Mouse (Mus musculus) MEL (cell line): Measurements from ENCODE around the gene Ctr9. TPM values are rescaled to one million over a fixed set of nuclear protein-coding genes. Genes with fewer than 3 reads are reported as not detected.

ENCODE experiments used
- DNase-seq: peaks from one replicate; pipeline ENCODE4 v3.0.0; 2011; ENCODE audit warnings: low read depth, low spot score
- H3K27ac ChIP-seq: 2 replicates; pipeline ENCODE4 v1.5.1; 2012; ENCODE audit warnings: low read depth, mild to moderate bottlenecking, control low read depth, low read length, moderate library complexity; ENCODE audit not compliant: control insufficient read depth
- H3K27me3 ChIP-seq, 2 experiments: fragments of 150-350 bp in 1 of 2; sonication (generic) in 1 of 2; 2 replicates each; pipeline ENCODE4 v1.6.1; 2012; ENCODE audit warnings: low read length in 2 of 2, mild to moderate bottlenecking in 2 of 2, improper control_type of control experiment in 1 of 2, moderate library complexity in 1 of 2; ENCODE audit not compliant: insufficient read depth in 2 of 2, control insufficient read depth in 1 of 2
- H3K36me3 ChIP-seq, 2 experiments: 2 replicates each; pipeline ENCODE4 v1.6.1; 2012 to 2014; ENCODE audit warnings: low read length in 2 of 2, improper control_type of control experiment in 1 of 2, inconsistent platforms in 1 of 2, mild to moderate bottlenecking in 1 of 2; ENCODE audit not compliant: insufficient read depth in 2 of 2, control insufficient read depth in 1 of 2
- H3K4me1 ChIP-seq, 2 experiments: fragments of 150-350 bp in 1 of 2; sonication (generic) in 1 of 2; 2 replicates each; pipeline ENCODE4 v1.6.1; 2012; ENCODE audit warnings: low read length in 2 of 2, improper control_type of control experiment in 1 of 2, mild to moderate bottlenecking in 1 of 2; ENCODE audit not compliant: insufficient read depth in 2 of 2, control insufficient read depth in 1 of 2
- H3K4me3 ChIP-seq, 2 experiments: fragments of 150-350 bp in 1 of 2; sonication (generic) in 1 of 2; 2 replicates each; pipeline ENCODE4 v1.5.1; 2012; ENCODE audit warnings: low read depth in 2 of 2, low read length in 2 of 2, mild to moderate bottlenecking in 2 of 2, moderate library complexity in 2 of 2, control low read depth in 1 of 2, improper control_type of control experiment in 1 of 2; ENCODE audit not compliant: control insufficient read depth in 1 of 2, insufficient read depth in 1 of 2
- H3K79me2 ChIP-seq: 2 replicates; pipeline ENCODE4 v1.6.1; 2012; ENCODE audit warnings: mild to moderate bottlenecking, low read length, moderate library complexity; ENCODE audit not compliant: control insufficient read depth, poor library complexity, insufficient read depth
- H3K9ac ChIP-seq: 2 replicates; pipeline ENCODE4 v1.6.1; 2012; ENCODE audit warnings: low read depth, mild to moderate bottlenecking, control low read depth, low read length, moderate library complexity; ENCODE audit not compliant: control insufficient read depth, poor library complexity, severe bottlenecking
- H3K9me3 ChIP-seq: fragments of 150-350 bp; sonication (generic); replicated peaks from 2 replicates; pipeline ENCODE4 v1.6.1; 2012; ENCODE audit warnings: mild to moderate bottlenecking, low read length, improper control_type of control experiment, moderate library complexity; ENCODE audit not compliant: insufficient read depth
- BHLHE40 ChIP-seq: IDR thresholded peaks from 2 replicates; pipeline ENCODE4 v1.6.1; 2012; ENCODE audit warnings: low read depth, mild to moderate bottlenecking, inconsistent platforms, low read length, improper control_type of control experiment, borderline replicate concordance
- CHD1 ChIP-seq: IDR thresholded peaks from 2 replicates; pipeline ENCODE4 v1.6.1; 2012; ENCODE audit warnings: low read depth, mild to moderate bottlenecking, inconsistent platforms, low read length, improper control_type of control experiment
- CHD2 ChIP-seq: IDR thresholded peaks from 2 replicates; pipeline ENCODE4 v1.6.1; 2011; ENCODE audit warnings: low read length, improper control_type of control experiment
- CTCF ChIP-seq, 3 experiments: IDR thresholded peaks in 2 of 3; conservative IDR thresholded peaks in 1 of 3; 2 replicates each; pipeline ENCODE4 v1.5.1; 2011 to 2012; ENCODE audit warnings: low read length in 3 of 3, low read depth in 2 of 3, mild to moderate bottlenecking in 2 of 3, improper control_type of control experiment in 1 of 3, inconsistent platforms in 1 of 3, mixed read lengths in 1 of 3, moderate library complexity in 1 of 3; ENCODE audit not compliant: control insufficient read depth in 1 of 3, insufficient read depth in 1 of 3, poor library complexity in 1 of 3, severe bottlenecking in 1 of 3
- E2F4 ChIP-seq: IDR thresholded peaks from 2 replicates; pipeline ENCODE4 v1.6.1; 2011; ENCODE audit warnings: low read depth, low read length, improper control_type of control experiment, borderline replicate concordance
- ELF1 ChIP-seq: IDR thresholded peaks from 2 replicates; pipeline ENCODE4 v1.6.1; 2014; ENCODE audit warnings: low read depth, mild to moderate bottlenecking, inconsistent platforms, low read length, improper control_type of control experiment, moderate library complexity
- ETS1 ChIP-seq: IDR thresholded peaks from 2 replicates; pipeline ENCODE4 v1.6.1; 2012; ENCODE audit warnings: low read depth, mild to moderate bottlenecking, inconsistent platforms, low read length, improper control_type of control experiment, moderate library complexity
- GABPA ChIP-seq: IDR thresholded peaks from 2 replicates; pipeline ENCODE4 v1.6.1; 2012; ENCODE audit warnings: low read depth, mild to moderate bottlenecking, inconsistent platforms, low read length, improper control_type of control experiment, moderate library complexity
- GATA1 ChIP-seq: IDR thresholded peaks from 2 replicates; pipeline ENCODE4 v1.6.1; 2011; ENCODE audit warnings: low read depth, low read length, improper control_type of control experiment
- HCFC1 ChIP-seq: IDR thresholded peaks from 2 replicates; pipeline ENCODE4 v1.6.1; 2012; ENCODE audit warnings: low read depth, mild to moderate bottlenecking, inconsistent platforms, low read length, improper control_type of control experiment, moderate library complexity
- JUND ChIP-seq: IDR thresholded peaks from 2 replicates; pipeline ENCODE4 v1.6.1; 2011; ENCODE audit warnings: low read depth, mild to moderate bottlenecking, improper control_type of control experiment, low read length
- KAT2A ChIP-seq: conservative IDR thresholded peaks from 2 replicates; pipeline ENCODE4 v1.6.1; 2012; ENCODE audit warnings: low read depth, low read length, improper control_type of control experiment, inconsistent platforms
- MAFK ChIP-seq: IDR thresholded peaks from 2 replicates; pipeline ENCODE4 v1.6.1; 2011; ENCODE audit warnings: low read depth, mild to moderate bottlenecking, low read length, improper control_type of control experiment, borderline replicate concordance
- MAX ChIP-seq: IDR thresholded peaks from 2 replicates; pipeline ENCODE4 v1.6.1; 2011; ENCODE audit warnings: low read length, improper control_type of control experiment
- MAZ ChIP-seq: IDR thresholded peaks from 2 replicates; pipeline ENCODE4 v1.6.1; 2012; ENCODE audit warnings: low read depth, mild to moderate bottlenecking, inconsistent platforms, low read length, improper control_type of control experiment
- MEF2A ChIP-seq: IDR thresholded peaks from 2 replicates; pipeline ENCODE4 v1.6.1; 2014; ENCODE audit warnings: low read depth, mild to moderate bottlenecking, inconsistent platforms, low read length, improper control_type of control experiment; ENCODE audit not compliant: poor library complexity, insufficient replicate concordance, severe bottlenecking; ENCODE audit errors: extremely low read depth
- MYC ChIP-seq: IDR thresholded peaks from 2 replicates; pipeline ENCODE4 v1.6.1; 2011; ENCODE audit warnings: low read depth, mild to moderate bottlenecking, low read length, improper control_type of control experiment, moderate library complexity
- NRF1 ChIP-seq: IDR thresholded peaks from 2 replicates; pipeline ENCODE4 v1.6.1; 2014; ENCODE audit warnings: low read depth, mild to moderate bottlenecking, inconsistent platforms, low read length, improper control_type of control experiment, moderate library complexity; ENCODE audit not compliant: poor library complexity, insufficient read depth, severe bottlenecking
- POLR2AphosphoS2 ChIP-seq: IDR thresholded peaks from 2 replicates; pipeline ENCODE4 v1.6.1; 2011; ENCODE audit warnings: low read length, improper control_type of control experiment
- POLR2AphosphoS5 ChIP-seq: IDR thresholded peaks from 2 replicates; pipeline ENCODE4 v1.6.1; 2012; ENCODE audit warnings: low read depth, borderline replicate concordance, mild to moderate bottlenecking, inconsistent platforms, low read length, moderate library complexity, mixed read lengths
- RAD21 ChIP-seq: IDR thresholded peaks from 2 replicates; pipeline ENCODE4 v1.6.1; 2011; ENCODE audit warnings: mild to moderate bottlenecking, low read depth, low read length, improper control_type of control experiment
- RCOR1 ChIP-seq: IDR thresholded peaks from 2 replicates; pipeline ENCODE4 v1.6.1; 2012; ENCODE audit warnings: low read depth, mild to moderate bottlenecking, inconsistent platforms, low read length, improper control_type of control experiment
- SIN3A ChIP-seq: IDR thresholded peaks from 2 replicates; pipeline ENCODE4 v1.6.1; 2012; ENCODE audit warnings: low read length, improper control_type of control experiment, inconsistent platforms
- SMC3 ChIP-seq: IDR thresholded peaks from 2 replicates; pipeline ENCODE4 v1.6.1; 2011; ENCODE audit warnings: low read depth, low read length, improper control_type of control experiment
- TBP ChIP-seq: IDR thresholded peaks from 2 replicates; pipeline ENCODE4 v1.8.0; 2011; ENCODE audit warnings: low read depth, low read length, improper control_type of control experiment
- TCF12 ChIP-seq: IDR thresholded peaks from 2 replicates; pipeline ENCODE4 v1.6.1; 2014; ENCODE audit warnings: low read depth, mild to moderate bottlenecking, inconsistent platforms, low read length, improper control_type of control experiment, moderate library complexity
- UBTF ChIP-seq: IDR thresholded peaks from 2 replicates; pipeline ENCODE4 v1.6.1; 2012; ENCODE audit warnings: low read depth, mild to moderate bottlenecking, inconsistent platforms, low read length, improper control_type of control experiment, moderate library complexity, borderline replicate concordance; ENCODE audit not compliant: insufficient read depth
- USF1 ChIP-seq: IDR thresholded peaks from 2 replicates; pipeline ENCODE4 v1.6.1; 2014; ENCODE audit warnings: low read depth, mild to moderate bottlenecking, inconsistent platforms, low read length, improper control_type of control experiment, moderate library complexity
- ZC3H11A ChIP-seq: IDR thresholded peaks from 2 replicates; pipeline ENCODE4 v1.6.1; 2012; ENCODE audit warnings: low read depth, mild to moderate bottlenecking, inconsistent platforms, low read length, improper control_type of control experiment
- polyA plus RNA-seq, 2 experiments: library from polyadenylated mRNA; stranded (reverse) in 1 of 2; unstranded in 1 of 2; fragments of >175 nt in 1 of 2; fragments of >200 nt in 1 of 2; gene quantifications; 2 replicates each; pipeline versions ENCODE4 v1.2.1 to v1.2.4; 2012; ENCODE audit warnings: low replicate concordance in 2 of 2, low read depth in 1 of 2; ENCODE audit not compliant: insufficient read length in 2 of 2, insufficient read depth in 1 of 2, missing spikeins in 1 of 2
- total RNA-seq: library from RNA; depleted of rRNA; stranded (reverse); fragments of 300-350 nt; gene quantifications from 2 replicates; pipeline ENCODE4 v1.2.3, GENCODE M21; 2012

The Ctr9 gene
- total and polyA plus RNA-seq, 3 experiments, result 37.5 to 141 (median 42.8) TPM

DNA sequence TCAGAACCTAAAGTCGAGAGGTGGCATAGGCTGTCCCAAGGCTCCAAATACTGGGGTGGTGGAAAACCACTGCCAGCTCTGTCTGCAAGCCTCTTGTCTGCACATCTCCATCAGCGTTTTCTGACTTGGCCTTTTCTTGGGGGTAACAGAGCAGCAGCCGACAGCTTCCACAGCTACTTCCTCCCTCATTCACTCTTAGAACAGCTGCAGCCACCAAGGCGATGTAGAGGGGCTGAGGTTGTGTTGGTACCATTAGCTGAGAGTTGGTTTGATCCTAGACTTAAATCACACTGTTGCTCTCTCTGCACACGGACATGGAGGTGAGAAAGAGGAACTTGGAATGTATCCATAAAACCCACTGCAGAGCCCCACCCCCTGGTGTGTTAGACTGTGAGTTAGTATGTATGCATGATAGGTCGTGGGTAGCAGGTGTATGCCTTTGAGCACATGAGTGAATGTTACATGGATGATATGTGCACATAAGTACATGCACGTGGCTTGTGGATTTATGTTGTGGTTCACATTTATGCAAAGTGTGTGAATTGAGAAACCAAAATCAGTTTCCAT lies 14.6 kb upstream of the Ctr9 start (continued):
- TF ChIP-seq E2F4 (no peak), HCFC1 (no peak), RAD21 (0 out of 2 replicates have a peak, but pooled peaks have one; percentile 4), MEF2A (no peak), MAFK (no peak), GABPA (no peak), RCOR1 (peak; percentile 59)

DNA sequence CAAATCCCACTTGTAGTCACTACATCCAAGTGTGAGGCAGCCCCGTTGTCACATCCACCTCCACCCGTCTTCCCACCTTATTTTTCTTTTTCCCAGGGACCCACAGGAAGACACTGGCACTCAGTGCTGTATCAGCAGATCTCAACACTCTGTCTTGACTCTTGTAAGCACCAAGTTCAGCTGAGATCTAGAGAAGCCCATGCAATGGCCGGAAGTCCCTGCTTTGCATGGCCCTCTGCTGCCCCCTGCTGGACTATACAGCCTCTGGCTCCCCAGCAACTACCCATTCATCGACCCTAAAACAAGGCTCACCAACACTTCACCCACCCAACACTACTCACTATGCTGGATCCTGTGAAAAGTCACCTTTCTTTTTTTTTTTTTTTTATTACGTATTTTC lies 13.9 kb upstream of the Ctr9 start:
- DNase-seq, result peak; percentile 92
- Histone ChIP-seq H3K27ac (no peak overlapping the region), H3K9ac (peak overlapping the region; percentile 8; the same call in 1 of the 2 replicates), H3K9me3 (no peaks in the 10 kb centered on the region), H3K79me2 (no peaks in the 10 kb centered on the region), H3K36me3 (peaks cover 0 to 2% of the 10 kb centered on the region in 2 experiments; a peak in 2 of 4 replicates), H3K4me1 (peaks cover 0 to 11% of the 10 kb centered on the region in 2 experiments; a peak in 2 of 4 replicates), H3K27me3 (no peaks in the 10 kb centered on the region), H3K4me3 (peak overlapping the region; percentile 51 to 55)
- TF ChIP-seq SMC3 (peak; percentile 98), MAZ (peak; percentile 63; the same call in 1 of the 2 replicates), GATA1 (0 out of 2 replicates have a peak, but pooled peaks have one; percentile 3), TBP (no peak), GABPA (no peak), CHD1 (no peak), MAX (no peak), POLR2AphosphoS5 (no peak), RCOR1 (0 out of 2 replicates have a peak, but pooled peaks have one; percentile 7), ETS1 (no peak), CHD2 (no peak), HCFC1 (peak; percentile 33; the same call in 1 of the 2 replicates), JUND (no peak), BHLHE40 (no peak), MAFK (peak; percentile 72), SIN3A (peak; percentile 25; the same call in 1 of the 2 replicates), KAT2A (no peak), USF1 (no peak), ZC3H11A (peak; percentile 98), E2F4 (no peak), UBTF (no peak), MYC (no peak), NRF1 (no peak), TCF12 (no peak), POLR2AphosphoS2 (no peak), RAD21 (peak; percentile 98), ELF1 (peak; percentile 73; the same call in 1 of the 2 replicates), CTCF (IDR thresholded peaks at IDR 0.05 in 2 of 3, conservative IDR thresholded peaks at IDR 0.05 in 1 of 3; ENCODE audit: control insufficient read depth in 1 of 3, insufficient read depth in 1 of 3, low read depth in 2 of 3, low read length in 3 of 3, poor library complexity in 1 of 3, severe bottlenecking in 1 of 3) (peak; percentile 90 to 98 (median 97))
